Mouse (Mus musculus): ENCODE data around the gene Numbl.

DNA sequence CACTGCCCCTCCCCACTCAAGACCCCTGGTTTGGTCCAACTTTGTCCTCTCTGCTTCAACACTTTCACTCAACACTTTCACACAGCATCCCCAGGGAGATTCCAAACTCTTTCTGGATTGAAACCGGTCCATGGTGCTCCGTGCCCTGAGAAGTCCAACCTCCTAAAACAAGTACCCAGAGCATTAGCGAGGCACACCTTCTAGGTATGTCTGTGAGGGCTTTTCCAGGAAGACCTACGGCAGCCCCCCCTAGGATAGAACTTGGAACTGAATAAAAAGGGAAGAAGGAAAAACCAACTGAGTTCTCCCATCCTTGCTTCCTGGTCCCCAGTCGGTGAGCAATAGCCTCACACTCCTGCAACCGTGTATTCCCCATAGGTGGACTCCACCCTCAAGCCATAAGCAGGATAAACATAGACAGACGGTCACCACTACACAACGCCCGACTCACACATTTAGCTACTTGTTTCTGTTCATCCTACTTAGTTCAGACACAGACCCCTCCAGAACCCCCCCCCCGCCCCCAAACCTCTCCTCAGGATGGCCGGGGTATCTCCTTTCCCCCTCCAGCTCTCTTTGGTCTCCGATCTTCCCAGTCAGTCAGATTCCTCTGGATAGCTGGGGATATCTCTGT, 53.5 kb downstream of the Numbl start:
- TF ChIP-seq POLR2AphosphoS5 (IDR thresholded peaks at IDR 0.05; ENCODE audit: insufficient replicate concordance, low read depth, low read length) (no peak), CTCF (IDR thresholded peaks at IDR 0.05; ENCODE audit: low read depth, low read length) (no peak)

All from G1E (cell line).